Mouse (Mus musculus) layer of hippocampus, postnatal 36 days (tissue): ENCODE measurements at regions not wholly inside any gene's neighbourhood (a gene's known extent, or its start where the extent isn't known, plus 50 kb on each side); places are given as distances from the start of the nearest gene placed in this dataset.

Experiments
- DNase-seq, 2 experiments: peaks; one replicate each; pipeline ENCODE4 v3.0.0; 2022

DNA sequence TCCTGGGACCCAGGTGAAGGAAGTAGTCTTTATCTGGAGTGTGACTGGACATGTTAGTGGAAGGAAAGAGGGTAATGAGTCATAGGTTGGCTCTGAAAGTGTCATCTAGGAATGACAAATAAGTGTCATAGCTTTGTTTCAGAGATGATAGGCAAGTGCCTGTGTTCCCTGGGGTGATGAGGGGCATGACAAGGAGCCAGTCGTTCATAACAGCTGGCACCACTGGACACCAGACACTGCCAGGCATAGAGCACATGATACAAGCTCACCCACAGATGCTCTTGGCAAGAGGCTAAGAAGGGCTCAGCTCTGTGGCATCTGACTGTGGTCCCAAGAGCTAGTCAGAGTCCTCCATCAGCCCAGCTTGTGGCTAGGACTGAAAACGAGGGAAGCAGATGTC is 171.0 kb downstream of the Rab11fip4 start:
- DNase-seq, result no peak

DNA sequence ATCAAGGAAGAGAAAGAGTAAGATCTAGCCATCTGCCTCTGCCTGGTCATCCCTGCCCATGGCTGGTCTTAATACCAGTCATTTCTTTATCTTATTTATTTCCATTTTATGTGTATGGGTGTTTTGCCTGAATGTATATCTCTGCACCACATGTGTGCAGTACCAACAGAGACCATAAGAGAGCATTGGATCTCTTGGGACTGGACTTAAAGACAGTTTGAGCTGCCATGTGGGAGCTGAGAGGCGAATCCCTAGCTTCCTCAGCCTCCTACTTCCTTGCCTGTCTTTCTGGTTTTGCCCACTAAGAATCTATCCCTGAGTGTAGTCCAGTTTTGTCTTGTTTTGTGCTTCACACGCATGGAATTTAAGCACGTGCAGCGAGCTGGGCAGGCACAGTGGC is 169.5 kb downstream of the Rab11fip4 start:
- DNase-seq, result no peak

DNA sequence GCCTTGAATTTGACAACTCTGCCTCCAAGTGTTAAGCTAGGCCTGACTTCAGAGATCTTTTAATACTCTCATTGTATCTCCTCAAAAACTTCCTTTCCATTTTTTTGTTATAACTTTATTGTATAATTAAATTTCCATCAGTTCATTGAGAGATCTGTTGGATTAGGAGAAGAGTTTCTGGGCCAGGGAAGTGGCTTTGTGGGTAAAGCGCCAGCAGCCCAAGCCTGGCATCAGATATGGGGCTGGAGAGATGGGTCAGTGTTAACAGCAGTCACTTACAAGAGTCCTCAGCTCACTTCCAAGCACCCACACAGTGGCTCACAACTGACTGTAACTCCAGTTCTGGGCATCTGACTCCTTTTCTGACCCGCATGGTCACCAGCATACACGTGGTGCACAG is 167.3 kb downstream of the Rab11fip4 start:
- DNase-seq, result no peak

DNA sequence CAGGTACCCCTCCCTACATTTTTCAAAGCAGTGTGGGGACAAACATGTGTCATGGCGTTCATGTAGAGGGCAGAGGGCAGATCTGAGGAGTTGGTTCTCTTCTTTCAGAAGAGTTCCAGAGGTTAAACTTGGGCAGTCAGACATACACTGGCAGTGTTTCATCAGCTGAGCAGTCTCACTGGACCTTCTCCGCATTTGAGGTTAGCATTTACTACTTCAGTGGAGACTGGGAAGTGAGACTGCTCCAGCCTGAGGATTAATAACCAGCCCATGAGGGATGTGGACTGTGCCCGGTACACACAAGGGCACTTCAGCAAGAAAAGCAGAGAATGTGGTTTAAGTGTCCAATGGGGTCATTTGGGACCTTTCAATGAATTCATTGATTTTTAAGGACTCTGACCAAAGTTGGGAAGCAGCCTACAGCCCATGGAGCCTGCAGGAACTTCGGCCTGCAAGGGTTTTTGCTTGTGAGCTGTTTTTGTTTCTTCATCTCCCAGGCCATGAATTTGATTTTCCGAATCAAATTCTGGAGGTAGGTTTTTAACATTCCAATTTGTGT is 166.6 kb downstream of the Rab11fip4 start:
- no peak for DNase-seq

DNA sequence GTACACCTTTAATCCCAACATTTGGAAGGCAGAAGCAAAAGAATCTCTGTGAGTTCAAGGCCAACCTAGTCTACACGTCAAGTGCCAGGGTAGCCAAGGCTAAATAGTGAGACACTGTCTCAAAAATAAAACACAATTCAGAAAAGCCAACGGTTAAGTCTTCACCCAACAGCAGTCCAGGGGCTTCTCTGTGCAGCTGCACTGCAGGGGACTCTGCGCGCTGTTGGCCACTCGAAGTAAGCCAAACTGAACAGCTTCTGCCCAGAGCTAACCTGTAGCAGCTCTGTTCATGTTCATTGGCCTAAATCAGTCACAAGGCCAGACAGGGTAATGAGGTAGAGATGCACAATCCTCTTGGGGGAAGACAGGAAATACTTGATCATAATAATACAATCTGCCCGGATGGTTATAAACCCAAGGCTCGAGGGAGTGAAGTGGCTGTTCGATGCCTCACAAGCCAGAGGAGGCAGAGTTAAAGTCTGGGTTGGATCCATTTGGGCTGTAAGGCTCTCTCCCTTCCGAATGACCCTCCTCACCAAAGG is 165.4 kb downstream of the Rab11fip4 start:
- no peak for DNase-seq

DNA sequence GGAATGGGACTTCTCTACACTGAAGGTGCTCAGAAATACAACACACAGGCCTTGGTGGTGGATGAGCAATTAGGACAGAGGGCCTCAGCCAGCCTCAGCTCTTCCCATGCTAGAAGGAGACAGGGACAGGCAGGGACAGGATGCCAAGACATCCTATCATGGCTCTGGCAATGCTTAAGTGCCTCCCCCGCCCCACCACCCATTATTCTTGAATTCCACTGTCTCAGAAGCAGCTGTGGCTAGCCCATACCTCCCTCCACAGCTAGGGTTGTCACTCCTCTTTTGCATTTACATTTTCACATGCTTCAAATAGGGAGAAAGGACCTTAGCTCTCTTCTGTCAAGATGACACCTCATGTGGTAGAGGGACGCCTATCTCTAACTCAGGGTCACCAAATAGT is 162.5 kb downstream of the Rab11fip4 start:
- no peak for DNase-seq

DNA sequence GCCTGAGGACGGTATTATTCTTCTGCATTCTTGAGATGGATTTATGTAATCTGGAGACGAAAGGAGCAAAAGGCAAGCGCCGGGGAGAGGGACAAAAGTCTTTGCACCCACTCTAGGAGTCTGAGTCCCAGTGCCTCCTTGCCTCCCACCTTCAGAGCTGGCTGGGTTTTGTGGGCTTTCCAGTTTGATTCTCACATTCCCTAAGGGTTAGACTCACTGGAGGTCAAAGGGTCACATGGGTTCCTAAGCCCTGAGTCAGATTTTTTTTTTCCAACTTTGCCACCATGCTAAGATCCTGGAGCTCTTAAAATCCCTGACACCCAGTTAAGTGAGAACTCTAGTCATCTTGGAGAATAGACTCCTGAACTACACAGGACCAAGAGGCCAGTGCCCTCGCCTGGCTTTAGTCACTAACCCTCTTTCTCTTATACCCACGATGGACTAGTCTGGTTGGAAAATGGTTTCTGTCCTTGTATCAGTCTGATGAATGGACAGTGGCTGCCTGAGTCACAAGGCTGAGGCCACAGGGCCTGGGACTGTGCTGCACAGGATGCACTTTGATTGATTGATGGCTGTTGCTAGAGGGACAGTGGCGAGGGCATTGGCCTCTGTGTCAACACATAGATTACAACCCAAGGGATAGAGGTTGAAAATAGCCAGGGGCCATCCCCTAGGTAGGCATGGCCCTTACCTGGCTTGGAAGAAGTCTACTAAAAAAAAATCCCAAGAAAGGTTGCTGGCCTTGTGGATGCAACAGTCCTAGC is 161.9 kb downstream of the Rab11fip4 start:
- no peak for DNase-seq

DNA sequence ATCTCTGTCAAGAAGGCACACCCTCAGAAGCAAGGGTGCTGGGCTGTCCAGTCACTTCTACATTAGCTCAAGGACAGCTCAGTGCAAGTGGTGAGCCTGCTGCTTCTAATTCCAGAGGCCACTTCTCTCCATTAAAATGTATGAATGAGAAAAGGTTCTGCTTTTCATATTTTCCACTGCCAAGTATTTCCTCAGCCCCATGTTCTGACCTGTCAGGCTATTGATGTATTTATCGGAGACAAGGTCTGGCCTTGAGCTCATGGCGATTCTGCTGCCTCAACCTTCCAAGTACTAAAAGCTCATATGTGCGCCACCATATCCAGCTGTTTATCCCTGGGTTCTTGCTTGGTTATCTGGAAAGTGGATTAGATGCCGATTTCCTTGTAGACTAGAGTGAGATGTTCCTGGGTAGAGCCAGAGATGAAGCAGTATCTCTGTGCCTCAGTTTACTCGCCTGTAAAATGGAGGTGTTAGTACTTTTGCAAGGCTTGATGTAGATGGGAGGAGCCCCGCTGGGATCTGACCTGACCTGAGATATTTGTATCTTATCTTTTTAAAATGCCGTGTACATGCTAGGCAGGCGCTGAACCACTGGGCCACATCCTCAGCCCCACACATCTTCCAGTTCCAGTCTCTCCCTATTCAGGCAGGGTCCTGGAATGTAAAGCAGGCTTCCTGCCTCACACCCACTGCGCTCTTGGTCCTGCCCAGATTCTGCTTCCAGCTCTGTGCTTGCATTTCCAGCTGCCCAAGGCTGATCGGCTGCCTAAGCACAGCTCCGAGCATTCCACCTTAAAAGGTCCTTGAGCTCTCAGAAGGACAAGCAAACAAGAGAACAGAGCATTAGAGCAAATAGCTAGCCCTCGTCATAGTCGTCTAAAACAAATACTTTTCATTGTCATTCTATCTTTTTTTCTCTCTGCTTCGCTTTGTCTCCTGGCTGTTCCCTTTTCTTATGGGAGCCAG is 161.0 kb downstream of the Rab11fip4 start:
- no peak for DNase-seq

DNA sequence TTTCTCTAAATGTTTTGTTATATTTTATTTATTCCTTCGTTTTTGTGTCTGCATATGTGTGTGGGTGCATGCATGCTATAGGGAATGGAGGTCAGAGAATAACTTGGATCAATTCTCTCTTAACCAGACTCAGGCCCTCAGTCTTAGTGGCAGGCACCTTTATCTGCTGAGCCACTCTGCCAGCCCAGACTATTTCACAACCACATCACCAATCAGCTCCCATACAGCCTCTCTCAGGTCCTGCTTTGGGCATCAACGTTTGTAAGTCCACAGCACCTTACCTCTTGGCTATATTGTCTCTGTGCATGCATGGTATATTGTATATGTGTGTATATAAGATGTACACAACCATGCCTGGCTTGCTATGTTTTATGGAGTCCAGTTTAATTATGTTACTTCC is 159.9 kb downstream of the Rab11fip4 start:
- DNase-seq, result no peak

DNA sequence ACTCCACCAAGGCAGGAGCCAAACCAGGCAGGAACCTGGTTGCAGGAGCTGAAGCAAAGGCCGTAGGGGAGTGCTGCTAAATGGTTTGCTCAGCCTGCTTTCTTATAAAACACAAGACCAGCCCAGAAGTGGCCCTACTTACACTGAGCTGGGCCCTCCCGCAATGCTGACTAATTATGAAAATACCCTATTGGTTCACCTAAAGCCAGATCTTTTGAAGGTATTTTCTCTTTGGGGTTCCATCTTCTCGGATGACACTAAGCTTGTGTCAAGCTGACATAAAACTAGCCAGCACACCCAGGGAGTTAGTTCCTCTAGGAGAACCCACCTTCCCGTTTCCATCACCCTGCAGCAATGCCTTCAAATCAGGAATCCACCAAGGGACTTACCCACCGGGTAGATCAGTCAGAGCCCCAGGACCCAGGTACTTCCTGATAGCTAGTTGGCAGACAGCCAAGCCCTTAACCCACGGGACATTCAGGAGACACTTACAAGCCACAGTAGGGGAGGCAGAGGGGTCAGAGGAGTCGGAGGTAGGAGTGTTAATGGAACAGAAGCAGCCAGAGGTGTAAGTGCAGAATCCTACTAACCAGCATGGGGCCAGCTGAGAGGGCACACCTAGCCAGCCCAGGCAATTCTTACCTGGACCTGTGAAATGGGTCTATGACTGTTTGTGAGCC is 158.9 kb downstream of the Rab11fip4 start:
- DNase-seq, result no peak

DNA sequence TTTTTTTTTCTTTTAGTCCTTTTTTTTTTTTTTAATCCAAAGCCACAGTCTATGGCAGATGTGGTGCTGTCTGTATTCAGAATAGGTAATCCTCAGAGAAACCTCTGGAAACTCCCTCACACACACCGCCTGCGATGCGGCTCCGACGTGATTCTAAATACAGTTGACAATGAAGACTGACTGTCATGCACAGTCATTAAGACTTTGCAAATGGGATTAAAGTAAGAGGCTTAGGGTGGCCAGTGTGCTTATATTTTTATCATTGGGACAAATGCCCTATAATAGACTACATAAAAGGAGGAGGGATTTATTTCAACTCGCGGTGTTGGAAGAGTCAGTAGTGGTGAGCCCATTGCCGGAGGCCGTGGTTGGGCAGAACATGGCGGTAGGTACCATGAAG is 158.1 kb downstream of the Rab11fip4 start:
- no peak for DNase-seq

DNA sequence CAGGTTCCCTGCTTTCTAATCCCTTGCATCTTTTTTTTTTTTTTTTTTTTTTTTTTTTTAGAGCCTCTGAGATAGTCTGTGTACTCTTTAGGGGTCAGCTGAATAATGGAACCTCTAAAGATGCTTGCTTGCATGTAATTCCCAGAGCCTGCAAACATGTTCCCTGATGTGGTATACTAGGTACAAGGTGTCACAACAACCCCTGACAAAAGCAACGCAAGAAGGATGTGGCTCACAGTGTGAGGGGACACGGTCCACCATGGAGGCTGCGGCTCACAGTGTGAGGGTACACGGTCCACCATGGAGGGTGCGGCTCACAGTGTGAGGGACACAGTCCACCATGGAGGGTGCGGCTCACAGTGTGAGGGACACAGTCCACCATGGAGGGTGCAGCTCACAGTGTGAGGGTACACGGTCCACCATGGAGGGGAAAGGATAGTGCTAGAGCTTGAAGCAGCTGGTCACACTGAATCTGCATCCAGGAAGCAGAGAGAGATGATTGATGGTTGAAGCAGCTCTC is 157.7 kb downstream of the Rab11fip4 start:
- DNase-seq, result no peak

DNA sequence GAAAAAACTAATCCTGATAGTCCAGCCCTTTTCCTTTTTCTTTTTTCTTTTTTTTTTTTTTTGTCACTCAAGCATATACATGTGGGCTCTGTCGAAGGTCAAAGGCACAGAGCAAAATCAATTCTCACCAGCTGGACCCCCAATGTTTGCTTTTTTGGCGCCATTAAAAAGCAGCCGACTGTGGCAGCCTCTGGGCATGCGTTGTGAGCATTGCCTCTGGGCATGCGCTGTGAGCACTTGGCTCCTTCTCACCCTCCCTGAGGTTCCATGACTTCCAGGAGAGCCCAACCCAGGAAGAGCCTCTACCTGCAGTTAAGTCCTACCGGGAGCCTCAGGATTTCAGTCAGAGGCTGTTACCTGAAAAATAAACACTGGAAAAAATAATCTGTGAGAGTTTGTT is 156.8 kb downstream of the Rab11fip4 start:
- no peak for DNase-seq
